Comparison of ENCODE assay signal across 8 mouse cellular contexts in genomic region chrX:151017897-151018296, GRCm38 (mm10). TPM values are rescaled to one million over a fixed set of nuclear protein-coding genes. Genes with fewer than 3 reads are reported as not detected.
DNase-seq lines count a peak whose midpoint lies in the region; ATAC-seq and TF ChIP-seq lines count a peak whose summit lies in the region.

No protein-coding gene starts in this region.

- no peaks in the 10 kb centered on the region for H3K4me1 ChIP-seq in heart, adult 2 months (ENCODE audit: control insufficient read depth, insufficient read depth, low read length)
- no peaks in the 10 kb centered on the region for H3K4me1 ChIP-seq in cortical plate, adult 2 months (ENCODE audit: control insufficient read depth, insufficient read depth, low read length)
- H3K4me1 ChIP-seq in intestine, embryonic 14.5 days (replicated peaks; ENCODE audit: control insufficient read depth, insufficient read depth, low read length), result no peaks in the 10 kb centered on the region; the same call in 1 of the 2 replicates
- H3K4me1 ChIP-seq in neural tube, embryonic 15.5 days, result peaks cover 5% of the 10 kb centered on the region; the same call in 1 of the 2 replicates

- H3K79me2 ChIP-seq in heart, adult 2 months (replicated peaks; ENCODE audit: control insufficient read depth, insufficient read depth, low read length), result no peaks in the 10 kb centered on the region

- no peak for DNase-seq in heart, adult 2 months
- no peak for DNase-seq in heart, postnatal 4 days
- peak; percentile 54 for DNase-seq in 3T3-L1 (ENCODE audit: low read depth, low spot score)
- no peak for DNase-seq in intestine, embryonic 14.5 days (ENCODE audit: low spot score)
- DNase-seq in right cerebral cortex, postnatal 4 days, result no peak

- no peak for TF ChIP-seq CTCF in heart, adult 2 months (IDR thresholded peaks at IDR 0.05)
- no peak for TF ChIP-seq CTCF in cortical plate, adult 2 months (IDR thresholded peaks at IDR 0.05; ENCODE audit: extremely low read depth, insufficient read depth, low read length)

- ATAC-seq in intestine, embryonic 14.5 days (replicated peaks; ENCODE audit: low FRiP score, low TSS enrichment, low read depth), result no peak
- ATAC-seq in neural tube, embryonic 15.5 days (ENCODE audit: low FRiP score), result peak; percentile 33; the same call in 1 of the 2 replicates
- ATAC-seq in monocyte, adult 5-6 weeks (replicated peaks; ENCODE audit: insufficient number of reproducible peaks, low FRiP score, low TSS enrichment, poor library complexity, severe bottlenecking), result no peak

- H3K9ac ChIP-seq in heart, adult 2 months (ENCODE audit: low read depth, low read length), result peak overlapping the region; percentile 75
- peak overlapping the region; percentile 41; the same call in 1 of the 2 replicates for H3K9ac ChIP-seq in intestine, embryonic 14.5 days (ENCODE audit: low read length)
- H3K9ac ChIP-seq in neural tube, embryonic 15.5 days (replicated peaks), result peak overlapping the region; percentile 37

- intact Hi-C loops in heart, adult 2 months (cut with DNase I), result loop anchor here (5.0 kb wide), 3 partner anchors 34 to 79 kb away; partner anchors contain the start of gene Tsr2

- no peaks in the 10 kb centered on the region for H3K27me3 ChIP-seq in heart, adult 2 months (ENCODE audit: control insufficient read depth, insufficient read depth, low read length)
- H3K27me3 ChIP-seq in intestine, embryonic 14.5 days (replicated peaks; ENCODE audit: control insufficient read depth, insufficient read depth, low read length), result no peaks in the 10 kb centered on the region
- H3K27me3 ChIP-seq in neural tube, embryonic 15.5 days (replicated peaks), result no peaks in the 10 kb centered on the region

- TF ChIP-seq EP300 in heart, adult 2 months (IDR thresholded peaks at IDR 0.05; ENCODE audit: insufficient read depth, low read depth, low read length), result no peak

- peak overlapping the region; percentile 60 for H3K4me3 ChIP-seq in heart, adult 2 months
- H3K4me3 ChIP-seq in cortical plate, adult 2 months (ENCODE audit: insufficient read depth, low read length), result peak overlapping the region; percentile 83
- peak overlapping the region; percentile 48 for H3K4me3 ChIP-seq in intestine, embryonic 14.5 days (ENCODE audit: low read depth, low read length)
- H3K4me3 ChIP-seq in neural tube, embryonic 15.5 days (replicated peaks), result peak overlapping the region; percentile 49

- H3K27ac ChIP-seq in heart, adult 2 months, result peak overlapping the region; percentile 69
- H3K27ac ChIP-seq in cortical plate, adult 2 months (ENCODE audit: insufficient read depth, low read length), result 0 out of 2 replicates have a peak overlapping the region, but pooled peaks have one; percentile 83
- peak overlapping the region; percentile 60; the same call in 1 of the 2 replicates for H3K27ac ChIP-seq in intestine, embryonic 14.5 days (ENCODE audit: low read depth)
- H3K27ac ChIP-seq in neural tube, embryonic 15.5 days (replicated peaks), result peak overlapping the region; percentile 87

- H3K9me3 ChIP-seq in intestine, embryonic 14.5 days (ENCODE audit: control insufficient read depth, low read length), result no peaks in the 10 kb centered on the region
- H3K9me3 ChIP-seq in neural tube, embryonic 15.5 days (replicated peaks), result no peaks in the 10 kb centered on the region

- peak overlapping the region; percentile 51 for H3K4me2 ChIP-seq in intestine, embryonic 14.5 days (ENCODE audit: low read length)
- peak overlapping the region; percentile 56 for H3K4me2 ChIP-seq in neural tube, embryonic 15.5 days

- H3K36me3 ChIP-seq in heart, adult 2 months (ENCODE audit: control insufficient read depth, insufficient read depth, low read length), result no peaks in the 10 kb centered on the region
- no peaks in the 10 kb centered on the region for H3K36me3 ChIP-seq in intestine, embryonic 14.5 days (ENCODE audit: control insufficient read depth, insufficient read depth, low read length)
- no peaks in the 10 kb centered on the region for H3K36me3 ChIP-seq in neural tube, embryonic 15.5 days

- TF ChIP-seq POLR2A in heart, adult 2 months (IDR thresholded peaks at IDR 0.05; ENCODE audit: insufficient read depth, low read depth, low read length), result no peak
- TF ChIP-seq POLR2A in cortical plate, adult 2 months (IDR thresholded peaks at IDR 0.05; ENCODE audit: extremely low read depth, insufficient read depth, low read length), result no peak

- WGBS in heart, adult 2 months, result 7% methylated on average over 3 of the region's 3 CpGs
- 16% methylated on average over 3 of the region's 3 CpGs for WGBS in intestine, embryonic 14.5 days
- 13% methylated on average over 3 of the region's 3 CpGs for WGBS in neural tube, embryonic 15.5 days

RNA-seq across cellular contexts. Expression of gene Gnl3l, which starts 0.8 kb away (rescaled TPM):
- total RNA-seq in heart, adult 2 months (2021), result 10 to 100 TPM; 36.8 to 38.9 TPM
- 10.8 and 17.1 TPM in 2 replicates for polyA plus RNA-seq in heart, adult 2 months (2012; rRNA removed)
- total RNA-seq in heart, postnatal 4 days (2021), result 10 to 100 TPM; 34.3 to 37.9 TPM
- polyA plus RNA-seq in cortical plate, adult 2 months (2012; rRNA removed), result 78.9 and 79.7 TPM in 2 replicates
- 29.4 and 30.4 TPM in 2 replicates for polyA plus RNA-seq in intestine, embryonic 14.5 days (2014; fragmentation: Nextera tagmentation; extraction: Ambion mirVana)
- polyA plus RNA-seq in neural tube, embryonic 15.5 days (2015; fragmentation: Nextera tagmentation; extraction: Ambion mirVana), result 71.3 and 82.0 TPM in 2 replicates
- 17.3 to 36.0 TPM (median 20.2 TPM) in 3 replicates for total RNA-seq in monocyte, adult 5-6 weeks (2017)

RNA-seq across cellular contexts. Expression of gene Fgd1, which starts 28.1 kb away (rescaled TPM):
- total RNA-seq in heart, adult 2 months (2021), result 10 to 100 TPM in 1 of 2 experiments, 1 to 10 TPM in 1; 8.4 to 10.3 TPM
- 8.9 and 10.1 TPM in 2 replicates for polyA plus RNA-seq in heart, adult 2 months (2012; rRNA removed)
- total RNA-seq in heart, postnatal 4 days (2021), result 10 to 100 TPM; 23.7 to 25.6 TPM
- polyA plus RNA-seq in cortical plate, adult 2 months (2012; rRNA removed), result 14.0 and 15.8 TPM in 2 replicates
- polyA plus RNA-seq in intestine, embryonic 14.5 days (2014; fragmentation: Nextera tagmentation; extraction: Ambion mirVana), result 8.6 and 9.4 TPM in 2 replicates
- polyA plus RNA-seq in neural tube, embryonic 15.5 days (2015; fragmentation: Nextera tagmentation; extraction: Ambion mirVana), result 13.3 and 15.1 TPM in 2 replicates
- not detected in 3 replicates for total RNA-seq in monocyte, adult 5-6 weeks (2017)
